Mouse (Mus musculus) mouse embryonic stem cell (cell line): Measurements from ENCODE around the gene Slc18a3.

ENCODE experiments used
- in situ Hi-C, 2 experiments: fragments of 300-500 bp; cut with MboI; formaldehyde crosslinking; loops; 1 replicate in 1 of 2; 3 replicates in 1 of 2; pipeline ENCODE4 v1.14.3; 2019 to 2020; ENCODE audit warnings: low sequenced_read_pairs in 2 of 2, low pct_unique_long_range_greater_than_20kb in 1 of 2, mixed read lengths in 1 of 2; ENCODE audit not compliant: unreplicated experiment in 1 of 2

The Slc18a3 gene

GRCm38 (mm10) chr14:32464601-32465505 lies at the start of gene Slc18a3:
TSS of gene Slc18a3 (minus strand) at chr14:32464850.
- in situ Hi-C loops = loop anchor here in 1 of 2 experiments (25.0 kb wide), 1 partner anchor 153 kb away; the partner anchor contains the start of gene Ogdhl

DNA sequence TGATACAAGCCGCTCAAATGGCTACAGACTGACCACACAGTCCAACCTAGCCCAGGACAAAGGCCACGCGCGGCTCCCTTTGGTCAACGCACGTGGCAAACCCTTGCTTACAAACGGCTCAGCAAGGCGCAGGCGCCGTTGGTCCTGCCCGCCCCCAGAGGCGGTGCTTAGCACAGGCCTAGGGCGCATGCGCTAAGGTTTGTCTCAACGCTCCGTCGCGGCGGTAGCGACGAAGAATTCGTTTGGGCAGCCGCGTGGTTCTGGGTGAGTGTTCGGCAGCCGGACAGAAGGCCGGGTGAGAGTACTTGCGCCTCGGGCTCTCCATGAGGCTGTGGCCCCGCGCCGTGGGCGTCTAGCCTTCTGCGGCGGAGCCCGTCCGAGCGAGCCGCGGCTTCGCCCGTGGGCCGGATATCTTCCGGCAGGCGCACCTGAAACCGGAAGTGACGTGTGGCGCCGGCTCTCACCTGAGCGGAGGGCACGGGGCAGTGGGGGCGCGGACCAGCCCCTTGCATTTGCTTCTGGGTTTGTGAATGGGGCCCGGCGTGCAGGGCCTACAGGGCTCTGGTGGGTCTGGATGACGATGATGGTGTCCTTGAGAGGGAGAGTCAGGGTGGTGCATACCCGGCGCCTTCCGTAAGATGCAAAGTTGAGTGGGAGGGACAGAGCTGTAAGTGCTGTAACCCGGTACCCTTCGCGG lies 48.8 kb upstream of the Slc18a3 start, which contains the start of gene Ercc6:
Ercc6 (plus strand) TSS at position 186 of the 697 bp plus-strand sequence.
- in situ Hi-C loops = no loop called here

DNA sequence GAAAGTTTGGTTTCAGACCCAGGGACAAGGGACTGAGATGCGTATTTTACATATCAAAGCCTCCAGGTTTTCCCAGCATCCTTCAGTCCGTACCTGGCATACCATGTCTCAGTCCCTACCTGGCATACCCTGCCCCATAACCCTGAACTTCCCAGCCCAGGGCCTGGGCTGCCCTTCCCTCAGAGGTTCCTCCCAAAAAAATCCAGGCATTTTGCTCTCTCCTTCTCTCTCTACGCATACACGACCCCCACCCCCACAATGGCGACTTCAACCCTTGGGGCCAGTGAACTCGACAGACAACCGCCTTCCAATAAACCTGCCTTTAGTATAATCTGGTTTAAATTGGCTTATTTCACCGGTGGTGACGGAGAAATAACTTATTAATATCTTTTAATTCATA lies 48.3 kb upstream of the Slc18a3 start:
- in situ Hi-C loops = no loop called here

DNA sequence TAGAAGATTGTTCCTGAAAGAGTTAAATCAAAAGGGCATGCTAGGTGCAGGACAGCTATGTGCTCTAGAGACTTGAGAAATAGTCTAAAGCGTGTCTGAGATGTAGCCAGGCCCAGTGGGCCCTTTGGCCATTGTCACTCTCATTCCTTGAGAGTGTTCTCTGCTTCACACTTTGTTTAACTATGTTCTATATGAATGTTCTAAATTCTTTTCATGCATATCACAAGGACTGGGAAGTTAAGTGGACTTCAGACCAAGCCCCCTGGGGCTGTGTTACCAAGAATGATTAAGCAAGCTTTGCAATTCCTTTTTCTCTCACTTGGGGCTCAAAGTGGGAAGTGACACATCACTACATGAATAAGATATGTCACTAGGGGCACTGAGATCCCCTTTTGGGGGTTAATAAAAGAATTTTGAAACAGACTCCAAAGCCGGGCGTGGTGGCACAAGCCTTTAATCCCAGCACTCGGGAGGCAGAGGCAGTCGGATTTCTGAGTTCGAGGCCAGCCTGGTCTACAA lies 44.9 kb upstream of the Slc18a3 start:
- in situ Hi-C loops = no loop called here

DNA sequence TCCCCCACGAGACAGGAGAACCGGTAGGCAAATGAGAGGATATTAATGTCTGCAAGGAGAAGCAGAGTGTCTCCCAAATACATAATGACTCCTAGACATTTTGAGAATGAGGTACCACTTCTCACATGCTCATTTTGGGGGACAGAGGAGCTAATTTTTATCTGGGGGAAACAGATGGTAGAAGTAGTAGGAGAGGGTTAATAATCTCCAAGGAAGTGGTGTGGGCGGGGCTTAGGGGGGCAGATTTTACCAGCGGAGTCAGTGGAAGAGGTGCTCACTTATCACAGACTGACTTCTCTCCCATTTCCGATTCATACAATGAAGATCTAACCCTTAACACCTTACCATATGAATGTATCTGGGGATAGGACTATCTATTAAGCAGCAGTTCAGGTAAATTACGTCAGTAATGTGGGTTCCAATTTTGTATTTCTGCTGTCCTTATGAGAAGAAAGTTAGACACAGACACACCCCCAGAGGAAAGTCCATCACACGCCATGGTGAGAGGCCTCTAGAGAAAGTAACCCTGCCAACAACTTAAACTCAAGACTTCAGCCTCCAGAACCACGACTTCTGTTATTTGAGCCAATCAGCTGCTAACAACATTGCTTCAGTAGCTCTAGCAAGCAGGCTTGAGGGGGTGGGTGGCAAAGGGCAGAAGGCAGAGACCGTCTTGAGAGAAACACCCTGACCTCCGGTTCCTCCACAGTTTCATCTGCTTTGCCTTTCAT lies 43.6 kb upstream of the Slc18a3 start:
- in situ Hi-C loops = no loop called here

DNA sequence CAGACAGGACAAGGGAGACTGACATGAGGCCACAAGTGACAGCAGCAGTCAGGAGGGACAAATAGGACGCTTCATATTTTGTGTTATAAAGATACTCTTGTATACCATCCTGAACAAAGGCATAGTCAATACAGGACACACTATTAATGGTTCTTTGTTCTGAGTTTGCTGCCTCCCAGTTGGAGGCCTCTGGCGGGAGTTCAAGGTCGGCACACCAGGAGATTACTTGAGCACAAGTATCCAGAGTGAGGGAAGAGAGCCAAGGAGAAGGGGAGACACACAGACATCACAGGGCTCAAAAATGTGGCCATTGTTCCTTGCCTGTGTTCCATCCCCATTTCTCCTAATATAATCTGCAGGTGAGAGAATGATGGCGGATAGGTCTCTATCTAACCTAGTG lies 42.6 kb upstream of the Slc18a3 start:
- in situ Hi-C loops = no loop called here

- in situ Hi-C loops = no loop called here
Observed at GRCm38 (mm10) chr14:32506329-32506728, 41.7 kb upstream of the Slc18a3 start.

DNA sequence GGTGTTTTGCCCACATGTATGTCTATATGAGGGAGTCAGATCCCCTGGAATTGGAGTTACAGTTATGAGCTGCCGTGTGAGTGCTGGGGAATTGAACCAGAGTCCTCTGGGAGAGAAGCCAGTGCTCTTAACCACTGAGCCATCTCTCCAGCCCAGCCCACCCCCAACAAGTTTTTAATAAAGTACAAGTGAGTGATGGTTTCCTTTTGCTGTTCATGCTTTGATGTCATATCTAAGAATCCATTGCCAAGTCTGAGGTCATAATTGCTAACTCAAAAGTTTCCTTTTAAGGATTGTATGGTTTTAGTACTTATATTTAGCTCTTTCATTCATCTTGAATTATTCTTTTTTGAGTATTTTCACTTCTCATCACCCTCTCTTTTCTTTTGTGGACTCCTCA lies 39.2 kb upstream of the Slc18a3 start:
- in situ Hi-C loops = no loop called here

DNA sequence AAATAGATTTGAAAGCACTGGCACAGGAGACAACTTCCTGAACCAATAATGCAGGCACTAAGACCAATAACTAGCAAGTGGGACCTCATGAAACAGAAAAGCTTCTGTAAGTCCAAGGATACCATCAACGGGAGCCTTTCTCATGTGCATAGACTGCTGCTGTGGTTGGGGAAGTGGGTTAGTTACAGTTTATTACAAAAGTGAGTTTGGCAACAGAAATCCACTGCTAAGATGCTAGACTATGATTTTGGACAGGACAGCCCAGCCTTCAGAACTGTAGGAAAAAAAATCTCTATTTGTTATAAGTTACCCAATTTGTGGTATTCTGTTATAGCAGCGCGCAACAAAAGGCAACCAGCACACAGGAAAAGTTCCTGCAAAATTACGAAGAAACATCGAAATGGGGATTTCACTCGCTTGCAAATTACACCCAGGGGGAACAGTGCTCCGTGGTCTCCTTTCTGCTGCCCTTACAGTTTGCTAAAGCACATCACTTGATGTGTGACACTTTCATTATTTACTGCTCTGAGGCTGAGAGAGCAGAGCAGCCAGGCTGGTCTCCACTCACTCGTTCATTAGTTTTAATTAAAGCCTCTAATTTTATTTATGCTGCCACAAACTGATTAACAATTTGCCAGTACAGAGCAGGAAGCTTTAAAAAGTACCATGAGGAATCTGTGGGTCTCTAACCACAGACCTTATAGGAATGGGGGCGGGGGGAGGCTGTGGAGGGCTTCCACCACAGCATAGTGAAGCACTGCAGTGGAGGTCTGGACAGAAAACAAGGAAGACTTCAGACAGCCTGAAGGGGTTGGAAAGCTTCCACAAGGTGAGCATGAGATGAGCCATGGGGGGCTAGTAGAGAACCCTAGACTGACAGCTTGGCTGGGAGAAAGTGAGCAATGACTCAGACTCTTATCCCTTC lies 38.4 kb upstream of the Slc18a3 start:
- in situ Hi-C loops = no loop called here

GRCm38 (mm10) chr14:32501303-32501702 lies 36.7 kb upstream of the Slc18a3 start:
- in situ Hi-C loops = no loop called here

- in situ Hi-C loops = no loop called here
Observed at GRCm38 (mm10) chr14:32496115-32496850, 31.6 kb upstream of the Slc18a3 start.

DNA sequence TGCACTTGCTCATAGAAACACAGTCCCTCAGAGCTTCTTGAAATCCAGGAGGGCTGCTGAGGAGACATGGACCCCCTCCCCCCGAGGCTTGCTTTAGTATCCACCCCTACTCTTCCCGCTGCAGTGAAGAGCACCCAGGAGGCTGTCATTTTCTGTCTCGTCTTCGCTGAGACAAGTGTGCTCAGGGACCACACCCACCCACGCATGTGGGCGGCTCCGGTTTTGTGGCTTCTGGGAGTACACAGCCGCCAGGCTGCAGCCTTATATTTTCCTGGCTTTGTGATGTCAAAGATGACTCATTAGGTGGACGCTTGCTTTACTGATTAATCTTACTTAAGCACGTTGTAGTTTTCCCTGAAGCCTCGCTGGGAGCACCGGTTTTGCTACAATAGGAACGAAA lies 27.9 kb upstream of the Slc18a3 start:
- in situ Hi-C loops = no loop called here

DNA sequence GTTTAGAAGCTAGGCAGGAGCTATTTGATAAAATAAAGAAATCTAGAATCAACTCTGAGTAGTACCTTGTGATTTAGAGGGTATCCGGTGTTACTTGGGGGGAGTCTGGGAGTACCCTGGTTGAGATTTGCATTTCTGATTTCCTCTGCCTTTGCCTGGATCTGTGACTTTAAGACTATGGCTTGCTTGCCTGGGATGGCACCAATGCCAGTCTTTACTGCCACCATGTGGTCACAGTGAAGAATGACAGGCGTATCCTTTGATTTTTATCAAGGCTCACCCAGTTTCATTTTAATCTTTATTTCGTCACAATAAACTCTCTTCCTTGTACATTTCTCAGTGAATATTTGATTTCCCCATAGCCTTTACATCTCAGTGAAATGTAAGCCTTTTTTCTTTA lies 17.4 kb upstream of the Slc18a3 start:
- in situ Hi-C loops = no loop called here

DNA sequence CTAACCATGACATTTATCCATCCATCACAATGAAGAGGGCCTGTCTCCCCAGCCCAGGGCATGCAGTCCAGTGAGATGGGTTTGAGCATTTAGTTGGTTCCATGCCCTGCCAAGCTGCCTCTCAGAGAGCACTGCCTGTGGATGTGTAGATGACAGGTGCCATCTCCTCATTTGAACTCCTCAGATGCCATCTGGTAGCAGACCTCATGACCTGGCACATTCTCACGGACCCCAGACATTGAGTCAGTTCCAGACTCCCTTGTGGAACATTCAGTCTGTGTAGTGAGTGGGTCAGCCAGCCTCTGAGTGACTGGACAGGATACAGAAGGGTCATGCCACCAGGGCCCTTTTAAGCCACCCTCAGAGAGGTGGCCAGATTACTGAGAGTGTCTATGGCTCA lies 12.9 kb upstream of the Slc18a3 start:
- in situ Hi-C loops = loop anchor here (5.0 to 10.0 kb wide), 3 partner anchors 110 to 353 kb away; no protein-coding TSS in a partner anchor

DNA sequence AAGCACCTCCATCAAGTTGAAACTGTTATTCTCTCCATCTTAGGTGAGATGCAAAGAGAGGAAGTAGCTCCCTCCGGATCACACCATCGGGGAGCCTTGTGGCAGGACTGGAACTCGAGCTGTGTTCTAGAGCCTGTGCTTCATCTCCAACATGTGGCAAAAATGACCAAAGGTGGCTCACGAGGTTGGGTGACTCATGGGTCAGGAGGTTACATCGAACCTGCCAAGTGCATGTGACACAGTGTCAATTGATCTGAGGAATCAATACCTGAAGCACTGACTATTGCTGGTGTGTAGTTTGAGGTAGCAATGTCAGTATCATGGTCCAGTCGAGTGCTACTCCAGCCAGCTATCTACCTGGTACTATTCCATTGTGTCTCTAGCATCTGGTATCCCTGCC lies 11.9 kb upstream of the Slc18a3 start:
- in situ Hi-C loops = loop anchor here (5.0 to 10.0 kb wide), 3 partner anchors 109 to 352 kb away; no protein-coding TSS in a partner anchor

GRCm38 (mm10) chr14:32472996-32473395 lies 8.3 kb upstream of the Slc18a3 start:
- in situ Hi-C loops = loop anchor here (10.0 to 25.0 kb wide), 3 partner anchors 161 to 348 kb away; partner anchors contain the start of gene Ogdhl (in 1 of the 2)

GRCm38 (mm10) chr14:32467606-32468005 lies 3.0 kb upstream of the Slc18a3 start:
- in situ Hi-C loops = loop anchor here in 1 of 2 experiments (25.0 kb wide), 1 partner anchor 155 kb away; the partner anchor contains the start of gene Ogdhl
